Mouse (Mus musculus) C2C12 (cell line): Measurements from ENCODE around the gene Robo1.

Source experiments
- CTCF ChIP-seq: IDR thresholded peaks from one replicate; pipeline ENCODE4 v1.5.1; 2011; ENCODE audit not compliant: control insufficient read depth, insufficient read depth, insufficient read length
- FOSL1 ChIP-seq: IDR thresholded peaks from one replicate; pipeline ENCODE4 v1.8.0; 2011; ENCODE audit warnings: mild to moderate bottlenecking, low read length; ENCODE audit not compliant: poor library complexity, insufficient read depth, severe bottlenecking
- MYOD1 ChIP-seq: IDR thresholded peaks from one replicate; pipeline ENCODE4 v1.6.1; 2011; ENCODE audit warnings: low read depth; ENCODE audit not compliant: control insufficient read depth, insufficient read length

DNA sequence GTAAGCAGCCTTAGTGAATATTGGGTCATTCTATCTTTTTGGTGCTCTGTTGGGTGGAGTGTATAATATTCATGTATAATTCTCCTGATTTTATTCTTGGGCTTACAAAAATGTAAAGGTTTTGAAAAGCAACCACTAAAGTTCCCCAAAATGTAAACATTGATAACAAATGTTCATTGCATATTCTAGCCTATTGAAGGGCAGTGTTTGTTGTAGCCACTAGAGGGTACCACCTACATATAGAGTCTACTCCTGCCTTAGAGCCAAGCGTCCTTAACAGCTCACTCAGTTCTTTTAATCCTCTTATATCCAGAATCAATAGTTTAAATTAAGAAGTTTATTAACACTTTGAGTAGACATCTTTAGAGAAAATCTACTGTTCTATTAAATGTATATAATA, 306.8 kb downstream of the Robo1 start:
- no peak for TF ChIP-seq CTCF
- TF ChIP-seq MYOD1 = no peak
- no peak for TF ChIP-seq FOSL1
